ENCODE assay signal across 8 mouse cellular contexts in genomic region chr17:22818199-22818595, GRCm38 (mm10). TPM values are rescaled to one million over a fixed set of nuclear protein-coding genes. Genes with fewer than 3 reads are reported as not detected.
DNase-seq lines count a peak whose midpoint lies in the region; ATAC-seq and TF ChIP-seq lines count a peak whose summit lies in the region.

No protein-coding gene starts in this region.

- H3K27ac ChIP-seq in kidney, postnatal 0 days: no peak overlapping the region
- no peak overlapping the region for H3K27ac ChIP-seq in embryonic fibroblast, embryonic 13.5 days (ENCODE audit: insufficient read depth, low read length)
- no peak overlapping the region for H3K27ac ChIP-seq in limb, embryonic 11.5 days (replicated peaks; ENCODE audit: low read depth, low read length)
- peak overlapping the region; percentile 95 for H3K27ac ChIP-seq in neural tube, embryonic 14.5 days (ENCODE audit: low read depth, low read length)

- TF ChIP-seq CTCF in kidney, postnatal 0 days (IDR thresholded peaks at IDR 0.05; ENCODE audit: low read depth): no peak
- TF ChIP-seq CTCF in embryonic fibroblast, embryonic 13.5 days (IDR thresholded peaks at IDR 0.05; ENCODE audit: borderline replicate concordance, insufficient read depth, low read length): no peak

- no peaks in the 10 kb centered on the region for H3K36me3 ChIP-seq in kidney, postnatal 0 days (ENCODE audit: insufficient read depth, low read length)
- H3K36me3 ChIP-seq in limb, embryonic 11.5 days (ENCODE audit: control insufficient read depth, insufficient read depth, low read length): no peaks in the 10 kb centered on the region
- no peaks in the 10 kb centered on the region for H3K36me3 ChIP-seq in neural tube, embryonic 14.5 days (ENCODE audit: control insufficient read depth, insufficient read depth, low read length)

- WGBS in kidney, postnatal 0 days: 73% methylated on average over 3 of the region's 3 CpGs
- WGBS in limb, embryonic 11.5 days: 82% methylated on average over 3 of the region's 3 CpGs
- 69% methylated on average over 3 of the region's 3 CpGs for WGBS in neural tube, embryonic 14.5 days

- H3K9ac ChIP-seq in kidney, postnatal 0 days (ENCODE audit: low read depth, low read length): peak overlapping the region; percentile 77
- H3K9ac ChIP-seq in limb, embryonic 11.5 days (ENCODE audit: low read length): no peak overlapping the region
- H3K9ac ChIP-seq in neural tube, embryonic 14.5 days (replicated peaks; ENCODE audit: low read depth, low read length): peak overlapping the region; percentile 80

- peak overlapping the region; percentile 58 for H3K4me2 ChIP-seq in kidney, postnatal 0 days (ENCODE audit: low read length)
- H3K4me2 ChIP-seq in limb, embryonic 11.5 days (ENCODE audit: low read depth, severe bottlenecking): peak overlapping the region; percentile 46; the same call in 1 of the 2 replicates
- H3K4me2 ChIP-seq in neural tube, embryonic 14.5 days (ENCODE audit: low read depth, low read length): peak overlapping the region; percentile 48

- ATAC-seq in kidney, postnatal 0 days (replicated peaks; ENCODE audit: low FRiP score, low read depth): no peak; the same call in 1 of the 2 replicates
- no peak for ATAC-seq in limb, embryonic 11.5 days (ENCODE audit: insufficient number of reproducible peaks, low FRiP score, low TSS enrichment, low read depth)
- no peak for ATAC-seq in neural tube, embryonic 14.5 days (ENCODE audit: low read depth)

- no peak for TF ChIP-seq POLR2A in embryonic fibroblast, embryonic 13.5 days (IDR thresholded peaks at IDR 0.05; ENCODE audit: low read depth, low read length)

- DNase-seq in kidney, postnatal 0 days (ENCODE audit: low spot score): no peak
- DNase-seq in kidney, postnatal 36 days: no peak
- DNase-seq in limb, embryonic 11.5 days (ENCODE audit: low spot score): no peak
- no peak for DNase-seq in urinary bladder, postnatal 10 days (ENCODE audit: low spot score)
- DNase-seq in right cerebral cortex, postnatal 10 days (ENCODE audit: low spot score in 2 of 2): no peak
- DNase-seq in ovary, postnatal 36 days (ENCODE audit: low spot score): no peak

- no peaks in the 10 kb centered on the region for H3K27me3 ChIP-seq in kidney, postnatal 0 days (ENCODE audit: insufficient read depth, low read length)
- H3K27me3 ChIP-seq in limb, embryonic 11.5 days (ENCODE audit: control insufficient read depth, insufficient read depth, low read length): no peaks in the 10 kb centered on the region
- no peaks in the 10 kb centered on the region for H3K27me3 ChIP-seq in neural tube, embryonic 14.5 days (ENCODE audit: control insufficient read depth, insufficient read depth, low read length)

- H3K4me3 ChIP-seq in kidney, postnatal 0 days (replicated peaks; ENCODE audit: low read depth, low read length): peak overlapping the region; percentile 69
- peak overlapping the region; percentile 66; the same call in 1 of the 2 replicates for H3K4me3 ChIP-seq in embryonic fibroblast, embryonic 13.5 days (ENCODE audit: insufficient read depth, low read length)
- peak overlapping the region; percentile 62; the same call in 1 of the 2 replicates for H3K4me3 ChIP-seq in limb, embryonic 11.5 days (ENCODE audit: low read depth, low read length)
- H3K4me3 ChIP-seq in neural tube, embryonic 14.5 days (ENCODE audit: low read depth, low read length): peak overlapping the region; percentile 69

- no peaks in the 10 kb centered on the region for H3K9me3 ChIP-seq in kidney, postnatal 0 days (replicated peaks; ENCODE audit: low read length)
- no peaks in the 10 kb centered on the region for H3K9me3 ChIP-seq in limb, embryonic 11.5 days (ENCODE audit: control insufficient read depth, low read length)
- no peaks in the 10 kb centered on the region for H3K9me3 ChIP-seq in neural tube, embryonic 14.5 days (ENCODE audit: control insufficient read depth, low read length)

- no peaks in the 10 kb centered on the region for H3K4me1 ChIP-seq in kidney, postnatal 0 days (replicated peaks; ENCODE audit: insufficient read depth, low read length)
- H3K4me1 ChIP-seq in embryonic fibroblast, embryonic 13.5 days (ENCODE audit: control insufficient read depth, insufficient read depth, low read length): no peaks in the 10 kb centered on the region
- no peaks in the 10 kb centered on the region for H3K4me1 ChIP-seq in limb, embryonic 11.5 days (ENCODE audit: control insufficient read depth, insufficient read depth, low read length)
- peaks cover 3% of the 10 kb centered on the region; the same call in 1 of the 2 replicates for H3K4me1 ChIP-seq in neural tube, embryonic 14.5 days (ENCODE audit: control insufficient read depth, insufficient read depth, low read length)

RNA-seq across cellular contexts. Expression of gene Zfp945, which starts 48.7 kb away (rescaled TPM):
- 24.2 and 27.2 TPM in 2 replicates for polyA plus RNA-seq in kidney, postnatal 0 days (2015; fragmentation: Nextera tagmentation; extraction: Ambion mirVana)
- 13.5 and 20.1 TPM in 2 replicates for polyA plus RNA-seq in embryonic fibroblast, embryonic 13.5 days (2011; ENCODE audit: insufficient read length, low read depth, missing spikeins)
- 22.1 and 23.6 TPM in 2 replicates for polyA plus RNA-seq in limb, embryonic 11.5 days (2014; fragmentation: Nextera tagmentation; extraction: Ambion mirVana)
- polyA plus RNA-seq in neural tube, embryonic 14.5 days (2014; fragmentation: Nextera tagmentation; extraction: Ambion mirVana): 27.8 and 29.3 TPM in 2 replicates
